Mouse (Mus musculus) thymus, postnatal 4 days (tissue): ENCODE results near the gene Arhgap5.
A peak's percentile ranks its signal among the peaks of the same experiment; 100 is the strongest.
"Not testable (repeated sequence)": the region's sequence is repeated elsewhere in the genome, so short reads cannot be mapped to it uniquely, and the experiment has no call there.

Experiments
- DNase-seq: peaks from one replicate; pipeline ENCODE4 v3.0.0; 2021

Arhgap5 gene

DNA sequence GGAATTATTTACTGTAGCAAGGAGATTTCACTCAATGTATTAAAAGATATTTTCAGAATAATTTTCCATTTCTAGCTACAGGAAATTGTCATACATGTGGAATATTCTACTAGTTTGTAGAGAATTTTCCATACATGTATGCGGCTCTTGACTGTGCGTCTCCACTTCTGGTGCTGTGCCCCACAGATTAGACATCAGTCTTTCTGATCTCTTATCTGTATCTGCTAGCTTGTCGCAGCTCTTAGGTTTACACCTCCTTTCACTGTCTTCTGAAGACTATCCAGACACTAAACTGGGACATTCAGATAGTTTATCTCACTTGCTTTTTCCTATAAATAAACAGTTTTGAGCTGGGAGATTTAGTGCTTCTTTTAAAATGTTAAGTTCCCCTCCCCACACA is 40.8 kb downstream of the Arhgap5 start:
- DNase-seq, result no peak

DNA sequence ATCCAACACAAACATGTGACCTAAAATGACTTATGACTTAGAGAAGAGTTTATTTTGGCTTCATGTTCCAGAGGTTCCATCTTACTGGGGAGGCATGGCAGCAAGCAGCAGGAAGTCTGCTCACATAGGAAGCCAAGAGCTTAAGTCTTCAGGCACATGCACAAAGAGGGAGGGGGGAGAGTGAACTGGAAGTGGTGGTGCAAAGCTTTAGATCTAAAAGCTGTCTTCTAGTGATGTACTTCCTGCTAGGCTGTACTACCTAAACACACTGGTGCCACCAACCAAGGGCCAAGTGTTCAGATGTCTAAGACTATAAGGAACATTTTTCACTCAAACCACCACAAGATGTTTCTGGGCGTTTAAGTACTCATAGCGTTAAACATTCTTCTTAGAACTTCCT is 48.3 kb downstream of the Arhgap5 start:
- peak; percentile 16 for DNase-seq

DNA sequence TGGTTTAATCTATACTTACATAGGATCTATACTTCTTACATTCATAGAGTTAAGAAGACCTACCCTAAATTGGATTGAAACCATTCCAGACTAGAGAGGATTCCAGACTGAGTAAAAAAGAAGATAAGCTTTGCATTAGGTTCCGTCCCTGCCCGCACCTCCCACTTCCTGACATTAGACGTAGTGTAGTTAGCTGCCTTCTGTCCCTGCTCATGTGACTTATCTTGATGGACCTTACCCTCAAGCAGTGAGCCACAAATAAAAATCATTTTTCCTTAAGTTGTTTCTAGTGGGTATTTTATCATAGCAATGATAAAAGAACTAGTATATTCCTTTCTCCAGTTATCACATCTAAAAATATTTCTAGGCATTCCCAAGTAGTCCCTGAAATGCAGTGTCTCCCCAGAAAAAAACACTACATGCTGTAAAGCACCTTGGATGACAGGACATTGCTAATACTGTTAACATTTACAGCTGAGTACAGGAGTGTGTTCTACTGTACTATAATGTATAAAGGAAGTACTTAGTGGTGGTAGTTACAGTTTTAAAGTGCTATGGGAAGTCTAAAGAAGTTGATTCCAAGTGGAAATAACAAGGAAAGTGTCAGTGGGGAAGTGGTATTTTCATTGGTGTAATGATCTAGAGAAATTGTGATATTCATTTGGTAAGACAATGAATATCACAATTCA is 51.6 kb downstream of the Arhgap5 start:
- DNase-seq, result no peak

DNA sequence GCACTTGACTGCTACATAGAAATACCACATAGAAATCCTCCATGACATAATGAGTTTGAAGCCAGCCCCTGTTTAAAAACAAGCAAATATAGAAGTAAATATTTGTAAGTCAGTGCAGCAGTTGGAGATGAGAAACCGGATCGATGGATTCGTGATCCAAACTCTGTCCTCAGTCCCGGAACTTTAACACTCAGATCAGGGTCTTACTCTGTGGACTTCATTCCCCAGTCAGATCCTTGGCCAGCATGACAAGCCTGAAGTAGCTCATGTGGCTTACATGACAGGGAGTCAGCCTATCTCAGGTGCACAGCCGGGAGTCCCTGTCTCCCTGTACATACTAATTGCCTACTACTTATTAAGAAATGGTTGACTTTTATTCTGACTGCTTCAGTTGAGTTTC is 61.9 kb downstream of the Arhgap5 start:
- DNase-seq, result no peak

DNA sequence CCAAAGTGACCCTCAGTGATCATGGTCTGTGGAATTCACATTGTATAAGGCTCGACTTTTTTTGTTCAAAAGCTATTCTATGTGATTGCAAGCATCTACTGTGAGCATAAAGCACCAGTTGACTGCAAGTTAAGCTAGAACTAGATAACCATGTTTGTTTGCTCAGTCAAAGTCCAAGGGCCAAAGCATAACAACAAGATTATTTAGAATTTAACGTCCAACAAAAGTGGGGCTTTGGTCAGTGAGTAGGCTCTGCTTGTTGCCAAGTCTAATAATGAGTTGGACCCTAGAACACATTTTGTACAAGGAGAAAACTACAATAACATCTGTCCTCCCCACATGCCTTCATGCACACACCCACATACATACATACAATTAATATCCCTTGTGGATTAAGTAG is 69.6 kb downstream of the Arhgap5 start:
- no peak for DNase-seq

DNA sequence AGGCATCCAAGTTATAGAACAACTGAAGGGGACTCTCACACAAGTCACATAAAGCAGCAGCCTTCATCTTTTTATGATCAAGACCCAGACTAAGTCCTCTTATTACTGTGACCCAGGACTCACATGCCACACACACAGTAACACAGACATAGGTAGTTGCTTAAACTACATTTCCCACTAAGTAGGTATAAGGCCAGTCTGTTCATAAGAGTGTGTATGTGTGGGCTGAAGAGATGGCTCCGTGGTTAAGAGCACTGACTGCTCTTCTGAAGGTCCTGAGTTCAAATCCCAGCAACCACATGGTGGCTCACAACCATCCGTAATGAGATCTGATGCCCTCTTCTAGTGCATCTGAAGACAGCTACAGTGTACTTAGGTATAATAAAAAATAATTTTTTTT is 82.7 kb downstream of the Arhgap5 start:
- DNase-seq, result not testable (repeated sequence)

DNA sequence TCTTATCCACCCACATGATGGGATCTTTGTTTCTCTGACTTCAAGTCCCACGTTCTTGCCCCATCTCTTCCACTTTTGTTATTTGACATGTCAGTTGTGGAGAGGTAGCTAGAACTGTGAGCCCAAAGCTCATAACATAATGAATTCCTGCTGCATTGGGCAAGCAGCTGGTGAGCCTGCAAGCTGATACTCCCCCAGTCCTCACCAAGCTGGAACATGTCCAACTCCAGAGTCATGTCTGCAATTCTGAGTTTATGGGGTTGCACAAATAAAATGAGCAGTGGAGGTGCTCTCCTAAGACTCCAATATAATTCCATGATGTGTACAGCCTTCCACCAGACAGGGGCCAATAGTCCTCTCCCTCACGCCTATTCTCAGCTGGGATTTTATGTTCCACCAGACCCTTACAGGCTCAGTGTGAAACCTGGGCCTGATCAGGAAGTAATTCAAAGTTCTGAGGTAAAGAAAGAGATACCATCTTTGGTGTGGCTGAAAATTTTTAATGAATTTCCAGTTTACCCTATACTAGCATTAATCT is 83.8 kb downstream of the Arhgap5 start:
- no peak for DNase-seq

DNA sequence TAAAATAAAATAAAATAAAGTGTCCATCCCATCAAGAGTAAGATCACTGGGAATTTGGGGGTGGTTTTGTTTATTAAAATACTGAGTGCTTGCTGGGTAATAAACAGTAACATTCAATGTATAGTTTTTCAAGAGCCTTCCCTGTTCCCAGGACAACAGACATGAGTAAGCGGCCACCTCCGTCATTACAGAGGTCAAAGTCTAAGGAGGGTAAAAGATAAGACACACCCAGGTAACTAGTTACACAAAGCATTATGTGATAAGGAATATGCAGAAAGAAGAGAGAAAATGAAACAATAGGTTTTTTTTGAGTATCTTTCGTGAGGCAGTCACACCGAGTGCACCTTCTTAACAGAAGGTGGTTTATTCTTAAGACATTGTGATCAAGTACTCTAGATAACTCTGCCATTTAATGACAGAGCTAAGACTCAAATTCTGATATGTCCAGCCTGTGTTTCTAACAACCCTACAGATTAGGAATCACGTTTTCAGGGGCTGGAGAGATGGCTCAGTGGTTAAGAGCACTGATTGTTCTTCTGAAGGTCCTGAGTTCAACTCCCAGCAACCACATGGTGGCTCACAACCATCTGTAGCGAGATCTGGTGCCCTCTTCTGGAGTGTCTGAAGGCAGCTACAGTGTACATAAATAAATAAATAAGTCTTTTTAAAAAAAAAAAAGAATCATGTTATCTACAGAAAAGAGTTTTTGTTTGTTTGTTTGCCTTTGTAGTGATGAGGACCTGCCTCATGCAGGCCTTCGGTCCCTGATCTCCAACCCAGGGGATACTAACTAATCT is 91.8 kb downstream of the Arhgap5 start:
- no peak for DNase-seq

DNA sequence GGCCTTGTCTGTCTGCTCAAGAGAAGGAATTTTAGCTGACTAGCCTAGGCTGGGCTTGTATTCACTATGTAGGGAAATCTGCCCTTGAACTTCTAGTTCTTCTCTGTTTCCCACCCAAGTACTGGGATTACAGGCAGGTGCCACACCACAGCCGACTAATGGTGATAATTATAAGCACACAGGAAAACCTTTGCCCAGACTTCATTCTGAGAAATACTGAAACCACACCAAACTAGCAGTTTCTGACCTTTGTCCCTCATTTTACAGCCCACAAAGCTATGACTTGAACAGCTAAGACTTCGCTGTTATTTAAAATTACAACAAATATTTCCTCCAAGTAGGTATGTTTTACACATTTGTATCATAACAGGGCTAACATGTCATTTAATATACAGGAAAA is 98.7 kb downstream of the Arhgap5 start:
- DNase-seq, result no peak

DNA sequence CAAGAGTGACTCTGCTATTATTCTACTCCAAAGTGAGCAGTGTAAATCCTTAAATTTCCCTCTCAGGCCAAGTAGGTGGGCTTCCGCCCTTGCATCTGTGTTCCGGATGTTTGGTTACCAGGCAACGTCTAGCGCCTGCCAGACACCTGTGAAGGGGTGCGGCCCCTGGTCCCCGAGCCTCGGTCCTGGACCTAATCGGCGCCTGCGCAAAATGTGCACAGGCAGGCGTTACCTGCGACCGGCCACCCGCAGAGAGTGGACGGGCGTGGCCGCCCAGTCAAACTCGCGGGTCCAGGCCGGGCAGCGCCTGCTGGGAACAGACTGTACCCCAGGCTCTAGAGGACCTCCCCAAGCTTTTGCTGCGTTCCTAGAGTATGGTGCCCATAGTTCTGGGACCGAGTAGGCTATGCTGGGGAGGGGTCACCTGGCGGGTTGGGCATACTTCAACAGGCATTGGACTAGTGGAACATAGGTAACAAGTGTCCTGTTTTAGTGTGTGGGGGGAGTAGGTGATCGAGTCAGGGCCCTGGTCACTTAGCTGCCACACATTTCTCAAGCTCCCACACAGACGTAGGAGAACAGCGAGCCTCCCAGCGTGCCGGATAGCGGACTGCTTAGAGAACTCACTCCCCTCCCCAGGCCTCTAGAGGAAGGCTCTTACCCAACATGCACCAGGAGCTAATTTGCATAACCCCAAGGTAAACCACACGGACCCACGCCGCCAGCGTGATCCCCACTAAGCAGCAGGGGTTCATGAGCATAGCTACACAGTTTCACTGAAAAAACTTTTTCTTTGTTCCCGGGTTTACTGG is 99.3 kb downstream of the Arhgap5 start:
- peak; percentile 87 for DNase-seq

DNA sequence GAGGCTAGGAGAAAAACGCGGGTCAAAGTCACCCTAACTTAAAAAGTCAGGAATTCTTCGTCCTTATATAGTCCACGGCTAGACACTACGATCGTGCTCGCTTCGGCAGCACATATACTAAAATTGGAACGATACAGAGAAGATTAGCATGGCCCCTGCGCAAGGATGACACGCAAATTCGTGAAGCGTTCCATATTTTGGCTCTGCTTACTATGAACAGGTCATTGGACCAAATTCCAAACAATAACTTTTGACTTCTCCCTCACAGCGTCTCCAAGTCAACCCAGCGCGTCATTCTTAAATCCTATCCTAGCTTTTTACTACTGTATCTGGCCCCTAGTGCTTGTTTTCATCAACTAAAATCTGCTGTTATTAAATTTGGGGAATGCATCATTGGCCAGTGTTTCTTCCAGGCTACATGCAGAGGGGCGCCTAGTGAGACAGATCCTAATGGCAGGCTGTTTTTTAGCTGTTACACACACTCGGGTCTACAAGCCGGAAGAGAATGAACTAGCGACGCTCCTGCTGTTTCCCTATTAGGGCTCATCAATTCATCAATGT is 100.0 kb downstream of the Arhgap5 start:
- peak; percentile 43 for DNase-seq

DNA sequence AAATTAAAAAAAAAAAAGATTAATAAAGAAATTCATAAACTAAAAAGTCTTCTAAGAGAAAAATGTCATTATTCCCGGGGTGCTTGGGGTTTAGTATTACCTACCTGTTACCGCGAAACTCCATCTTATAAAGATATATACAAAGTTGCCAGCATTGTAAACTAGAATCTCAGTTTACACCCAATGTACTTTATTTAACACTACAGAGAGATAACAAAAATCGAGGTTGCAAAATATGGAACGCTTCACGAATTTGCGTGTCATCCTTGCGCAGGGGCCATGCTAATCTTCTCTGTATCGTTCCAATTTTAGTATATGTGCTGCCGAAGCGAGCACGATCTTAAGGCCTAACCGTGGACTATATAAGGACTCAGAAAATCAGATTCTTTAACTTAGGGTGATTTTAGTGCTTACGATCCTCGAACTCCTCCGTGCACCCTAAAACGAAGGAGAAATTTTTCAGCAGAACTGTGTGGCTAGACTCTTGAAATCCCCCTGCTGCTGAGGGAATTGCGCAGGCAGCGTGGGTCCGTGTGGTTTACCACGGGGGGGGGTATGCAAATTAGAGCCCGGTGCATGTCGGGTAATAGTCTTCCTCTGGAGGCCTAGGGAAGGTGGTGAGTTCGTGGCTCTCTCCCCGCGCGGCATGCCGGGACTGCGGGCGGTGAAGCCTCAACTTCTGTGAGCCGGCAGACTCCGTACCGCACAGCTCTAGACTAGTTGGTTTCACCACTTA is 100.7 kb downstream of the Arhgap5 start:
- DNase-seq, result peak; percentile 98

DNA sequence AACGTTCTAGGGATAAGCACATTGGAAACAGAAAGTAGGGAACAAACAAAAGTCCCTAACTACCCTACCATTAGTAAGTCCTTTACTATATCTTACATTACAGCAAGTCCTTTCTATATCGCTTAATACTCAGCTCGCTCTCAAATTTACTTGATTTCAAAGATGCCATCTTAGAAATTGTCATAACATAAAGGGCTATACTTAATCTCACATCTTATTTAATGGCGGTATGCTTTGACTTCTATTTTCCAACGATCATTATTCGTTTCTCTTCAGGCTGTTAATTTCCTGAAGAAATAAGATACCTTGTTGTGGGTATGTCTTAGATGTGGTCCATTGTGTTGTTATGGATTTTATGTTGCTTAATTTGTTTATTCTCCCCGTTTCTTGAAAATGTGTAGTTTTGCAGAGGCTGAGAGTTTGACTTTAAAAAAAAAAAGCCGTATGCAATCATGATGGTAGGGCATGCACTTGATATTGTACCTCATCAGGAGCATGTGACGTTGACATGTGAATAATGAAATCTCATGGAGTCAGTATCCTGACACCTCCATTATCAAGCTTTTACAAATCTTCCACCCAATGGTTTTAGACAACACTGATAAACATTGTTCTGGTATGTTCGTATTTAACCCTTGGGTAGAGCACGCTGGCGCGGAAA is 101.3 kb downstream of the Arhgap5 start:
- DNase-seq, result no peak

DNA sequence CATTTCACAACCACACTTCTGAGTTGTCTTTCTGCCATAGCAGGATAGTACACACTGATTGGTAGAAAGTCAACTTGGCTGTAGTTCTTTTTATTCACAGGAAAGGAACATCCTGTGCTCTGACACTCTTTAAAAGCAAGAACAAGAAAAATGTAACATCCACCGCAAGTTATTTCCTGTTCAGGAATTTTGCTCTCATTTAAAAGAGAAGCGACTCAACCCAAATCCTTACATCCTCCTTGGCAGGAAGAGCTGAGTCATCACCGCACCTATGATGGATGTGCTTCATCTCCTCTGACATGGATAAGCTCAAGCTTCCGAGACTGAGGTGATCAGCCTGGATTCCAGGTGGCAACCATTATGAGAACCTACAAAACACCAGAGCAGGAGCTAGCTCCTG is 103.6 kb downstream of the Arhgap5 start:
- DNase-seq, result no peak

DNA sequence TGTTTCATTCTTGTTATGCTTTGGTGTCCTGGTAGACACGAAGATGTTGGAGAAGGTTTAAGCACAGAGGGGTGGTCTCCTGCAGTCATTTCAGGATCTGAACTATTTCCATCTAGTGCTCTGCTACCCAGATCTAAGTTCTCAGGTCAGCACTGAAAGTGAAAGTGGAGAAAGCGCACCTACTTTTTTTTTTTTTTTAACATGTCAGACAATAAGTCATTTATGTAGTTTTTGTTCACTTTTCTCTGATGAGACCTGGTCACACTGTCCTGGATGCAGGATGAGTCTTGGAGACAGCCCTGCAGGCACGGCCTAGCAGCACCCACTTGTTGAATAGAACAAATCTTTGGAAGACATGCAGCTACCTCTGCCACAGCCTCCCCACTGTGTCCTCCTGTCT is 111.9 kb downstream of the Arhgap5 start:
- no peak for DNase-seq

DNA sequence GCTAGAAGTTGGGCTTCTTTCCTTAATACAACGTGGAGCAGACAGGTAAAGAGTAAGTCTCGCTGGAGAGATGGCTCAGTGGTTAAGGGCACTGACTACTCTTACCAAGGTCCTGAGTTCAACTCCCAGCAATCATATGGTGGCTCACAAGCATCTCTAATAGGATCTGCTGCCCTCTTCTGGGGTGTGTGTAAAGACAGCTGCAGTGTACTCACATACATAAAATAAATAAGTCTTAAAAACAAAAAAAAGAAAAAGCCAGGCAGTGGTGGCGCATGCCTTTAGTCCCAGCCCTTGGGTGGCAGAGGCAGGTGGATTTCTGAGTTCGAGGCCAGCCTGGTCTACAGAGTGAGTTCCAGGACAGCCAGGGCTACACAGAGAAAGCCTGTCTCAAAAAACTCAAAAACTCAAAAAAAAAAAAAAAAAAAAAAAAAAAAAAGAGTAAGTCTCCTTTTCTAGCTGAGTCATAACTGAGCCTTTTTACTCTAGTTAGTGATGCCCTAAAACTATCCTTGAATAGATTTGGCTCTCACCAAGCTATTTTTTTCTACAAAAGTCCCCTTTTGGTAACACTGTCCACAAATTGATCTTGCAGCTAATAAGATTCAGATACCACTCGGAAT is 114.8 kb downstream of the Arhgap5 start:
- DNase-seq, result no peak

DNA sequence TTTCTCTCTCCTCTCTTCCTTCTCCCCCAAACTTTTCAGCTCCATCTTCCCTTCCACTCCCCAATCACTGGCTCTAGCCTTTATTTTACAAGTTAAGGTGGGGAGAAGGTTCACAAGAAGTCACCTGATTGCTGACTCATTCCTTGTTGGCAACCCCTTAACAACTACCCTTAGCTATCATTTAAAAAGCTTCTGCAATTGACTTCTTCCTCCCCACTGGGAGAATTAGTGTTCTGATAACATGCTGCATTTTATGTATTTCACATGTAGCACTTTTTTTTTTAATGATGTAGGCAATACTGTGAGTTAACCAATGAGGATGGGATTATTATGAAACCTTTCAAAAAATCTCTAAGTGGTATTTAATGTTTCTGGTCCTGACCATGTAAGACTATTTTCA is 115.9 kb downstream of the Arhgap5 start:
- DNase-seq, result no peak
